Comparison of ENCODE assay signal across 31 mouse cellular contexts in the genomic region with DNA sequence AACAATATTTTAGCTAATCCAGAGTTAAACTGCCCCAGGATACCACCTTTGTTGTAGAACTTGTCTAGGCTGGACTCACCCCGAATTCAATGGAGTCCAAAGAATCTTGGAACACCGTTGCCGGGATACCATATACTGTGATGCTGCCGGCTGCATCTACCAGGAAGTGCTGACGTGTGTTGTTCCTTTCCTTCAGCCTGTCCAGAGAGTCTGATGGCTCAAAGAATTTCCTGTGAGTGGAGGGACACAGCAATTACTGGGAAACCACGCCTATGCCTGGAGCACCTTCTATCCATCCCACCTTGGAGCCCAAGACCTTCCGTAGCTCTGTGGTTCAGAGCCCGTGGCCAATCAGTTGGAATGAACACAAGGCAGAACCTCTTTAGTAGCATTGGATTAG. TPM values are rescaled to one million over a fixed set of nuclear protein-coding genes. Genes with fewer than 3 reads are reported as not detected.
DNase-seq lines count a peak whose midpoint lies in the region; ATAC-seq and TF ChIP-seq lines count a peak whose summit lies in the region.
"Had no signal": no experiment of that assay in that cellular context is flagged by ENCODE, and none has a peak within 500 bp of the region (broad histone marks: within the 10 kb centered on the region; RNA-seq: fewer than 3 reads in every experiment).

No protein-coding gene starts in this region.

- no peaks in the 10 kb centered on the region for H3K4me1 ChIP-seq in lung, postnatal 0 days (ENCODE audit: insufficient read depth, low read depth, low read length)
- peaks cover 0 to 11% of the 10 kb centered on the region in 2 experiments; a peak in 2 of 4 replicates for H3K4me1 ChIP-seq in ES-E14 (ENCODE audit: control insufficient read depth in 2 of 2, insufficient read depth in 2 of 2, low read length in 2 of 2, poor library complexity in 1 of 2)
- H3K4me1 ChIP-seq: forebrain, embryonic 13.5 days; heart, embryonic 15.5 days had no signal

- ATAC-seq in lung, postnatal 0 days: no peak
- no peak for ATAC-seq in megakaryocyte, adult 5-6 weeks (ENCODE audit: poor library complexity, severe bottlenecking)
- ATAC-seq: activated CD4-positive, CD25-positive, alpha-beta regulatory T cell, adult 4 months; CD4-positive, CD25-positive, alpha-beta regulatory T cell, adult 4 months; forebrain, embryonic 13.5 days; forebrain, embryonic 16.5 days; hindbrain, postnatal 0 days; inflammation-experienced regulatory T-cells, adult 6 months; intestine, embryonic 16.5 days; Patski had no signal

- H3K27me3 ChIP-seq in lung, postnatal 0 days (replicated peaks; ENCODE audit: insufficient read depth, low read length): no peaks in the 10 kb centered on the region
- H3K27me3 ChIP-seq: forebrain, embryonic 13.5 days; heart, embryonic 15.5 days; Patski had no signal

- peak; percentile 92 for DNase-seq in heart, adult 11 months
- no peak for DNase-seq in heart, adult 9 months (ENCODE audit: low spot score in 2 of 2)
- DNase-seq in lung, postnatal 0 days (ENCODE audit: low spot score): peak; percentile 27
- no peak for DNase-seq in lung, postnatal 36 days
- DNase-seq in ES-E14 (ENCODE audit: low read depth, low spot score) (no peak), ZHBTc4 (ENCODE audit: low read depth, low spot score) (peak; percentile 75)
- DNase-seq: adrenal gland, adult 8-10 months; adrenal gland, postnatal 25 days; cerebellum, adult 11-12 months; cerebellum, adult 8-10 months; cerebellum, postnatal 10 days; cerebellum, postnatal 36 days; gastrocnemius, postnatal 25 days; heart, postnatal 14 days; heart, postnatal 4 days; kidney, adult 18-20 months had no signal

- no peaks in the 10 kb centered on the region for H3K9me3 ChIP-seq in lung, postnatal 0 days (ENCODE audit: low read length)
- no peaks in the 10 kb centered on the region for H3K9me3 ChIP-seq in ES-E14 (ENCODE audit: control insufficient read depth, insufficient read depth, low read depth, low read length)
- H3K9me3 ChIP-seq: forebrain, embryonic 10.5 days; forebrain, embryonic 13.5 days; G1E; heart, embryonic 15.5 days had no signal

- WGBS in lung, postnatal 0 days: 61% methylated on average over 8 of the region's 8 CpGs

- no peak overlapping the region for H3K4me3 ChIP-seq in lung, postnatal 0 days (ENCODE audit: low read depth, low read length)
- no peak overlapping the region for H3K4me3 ChIP-seq in ES-E14 (ENCODE audit: insufficient read depth in 1 of 2, low read depth in 1 of 2, low read length in 2 of 2, poor library complexity in 1 of 2, severe bottlenecking in 1 of 2)
- H3K4me3 ChIP-seq: forebrain, embryonic 10.5 days; forebrain, embryonic 13.5 days; heart, adult 2 months; heart, embryonic 15.5 days had no signal

- no peak overlapping the region for H3K27ac ChIP-seq in lung, postnatal 0 days (ENCODE audit: low read length)
- H3K27ac ChIP-seq in ES-E14 (ENCODE audit: insufficient read depth, low read depth, low read length, poor library complexity, severe bottlenecking): no peak overlapping the region
- H3K27ac ChIP-seq: forebrain, embryonic 10.5 days; forebrain, embryonic 13.5 days; heart, adult 2 months; heart, embryonic 15.5 days; hindbrain, embryonic 14.5 days; hindbrain, postnatal 0 days had no signal

- no peak overlapping the region for H3K4me2 ChIP-seq in lung, postnatal 0 days (replicated peaks; ENCODE audit: low read depth, low read length)
- H3K4me2 ChIP-seq: forebrain, embryonic 13.5 days; heart, embryonic 11.5 days; heart, embryonic 15.5 days; hindbrain, embryonic 14.5 days had no signal

- H3K36me3 ChIP-seq in lung, postnatal 0 days (ENCODE audit: insufficient read depth, low read length): no peaks in the 10 kb centered on the region
- no peaks in the 10 kb centered on the region for H3K36me3 ChIP-seq in ES-E14 (ENCODE audit: control insufficient read depth, insufficient read depth, low read length, poor library complexity, severe bottlenecking)
- H3K36me3 ChIP-seq: forebrain, embryonic 10.5 days; G1E; heart, embryonic 15.5 days had no signal

- in situ Hi-C loops in ES-E14 (cut with MboI; ENCODE audit: low sequenced_read_pairs in 2 of 2, unreplicated experiment in 2 of 2): no loop called here

- no peak for TF ChIP-seq CTCF in lung, postnatal 0 days (IDR thresholded peaks at IDR 0.05)

- no peak for TF ChIP-seq EP300 in lung, postnatal 0 days (IDR thresholded peaks at IDR 0.05)

- H3K9ac ChIP-seq in lung, postnatal 0 days (replicated peaks; ENCODE audit: low read depth): no peak overlapping the region
- H3K9ac ChIP-seq in ES-E14 (ENCODE audit: insufficient read depth, low read depth, low read length, poor library complexity, severe bottlenecking): no peak overlapping the region
- H3K9ac ChIP-seq: forebrain, embryonic 13.5 days; heart, embryonic 15.5 days; hindbrain, embryonic 14.5 days had no signal

TF ChIP-seq in ES-E14, 5 proteins besides CTCF, POLR2A, EP300 and RAD21:
- peak; percentile 44; the same call in 1 of the 2 replicates for TF ChIP-seq MAFK (IDR thresholded peaks at IDR 0.05; ENCODE audit: insufficient read depth, low read depth, low read length)
- no peak for TF ChIP-seq HCFC1 (IDR thresholded peaks at IDR 0.05; ENCODE audit: borderline replicate concordance, insufficient read depth, low read length)

RNA-seq across cellular contexts. Expression of gene Rap1b, which starts 20.8 kb away (rescaled TPM):
- polyA plus RNA-seq in lung, postnatal 0 days (2015; fragmentation: Nextera tagmentation; extraction: Ambion mirVana): 268 and 290 TPM in 2 replicates
- total RNA-seq in ES-E14 (2012; rRNA removed): 26.1 and 49.6 TPM in 2 replicates
- 448 and 514 TPM in 2 replicates for total RNA-seq in megakaryocyte, adult 5-6 weeks (2015)
- 174 and 218 TPM in 2 replicates for total RNA-seq in megakaryocyte, adult 5-6 weeks (2017)

Comparison
In these comparisons a context has a peak if more than half of its experiments do, and no peak if none do; other contexts are left out.
1. DNase-seq: peak in heart, adult 11 months (single experiment), lung, postnatal 0 days (single experiment) and ZHBTc4 (single experiment); none in heart, adult 9 months (0 of 2), lung, postnatal 36 days (single experiment) and ES-E14 (single experiment).